Mouse (Mus musculus) limb, embryonic 11.5 days (tissue): ENCODE measurements around the gene Fancg. TPM values are rescaled to one million over a fixed set of nuclear protein-coding genes. Genes with fewer than 3 reads are reported as not detected.

Experiments used
- ATAC-seq: fragments of 200-750 bp; cut with Nextera tagmentation; 2 replicates; pipeline ENCODE4 v1.8.0; 2017; ENCODE audit warnings: low read depth; ENCODE audit not compliant: insufficient number of reproducible peaks, low FRiP score, low TSS enrichment
- DNase-seq: peaks from one replicate; pipeline ENCODE4 v3.0.0-alpha.2; 2015; ENCODE audit warnings: low spot score
- H3K27ac ChIP-seq: fragments of 300-500 bp; sonication (generic); replicated peaks from 2 replicates; pipeline ENCODE4 v1.5.1; 2014; ENCODE audit warnings: low read depth, mild to moderate bottlenecking, low read length
- H3K27me3 ChIP-seq: fragments of 300-500 bp; sonication (generic); 2 replicates; pipeline ENCODE4 v1.6.1; 2014; ENCODE audit warnings: mild to moderate bottlenecking, low read length, mixed read lengths; ENCODE audit not compliant: control insufficient read depth, insufficient read depth
- H3K36me3 ChIP-seq: fragments of 300-500 bp; sonication (generic); 2 replicates; pipeline ENCODE4 v1.6.1; 2014; ENCODE audit warnings: mild to moderate bottlenecking, low read length, moderate library complexity, mixed read lengths; ENCODE audit not compliant: control insufficient read depth, insufficient read depth
- H3K4me1 ChIP-seq: fragments of 300-500 bp; sonication (generic); 2 replicates; pipeline ENCODE4 v1.6.1; 2014; ENCODE audit warnings: low read length, mixed read lengths; ENCODE audit not compliant: control insufficient read depth, insufficient read depth
- H3K4me2 ChIP-seq: fragments of 300-500 bp; sonication (generic); 2 replicates; pipeline ENCODE4 v1.6.1; 2014; ENCODE audit warnings: low read depth, mild to moderate bottlenecking, moderate library complexity; ENCODE audit not compliant: severe bottlenecking
- H3K4me3 ChIP-seq: fragments of 300-500 bp; sonication (generic); 2 replicates; pipeline ENCODE4 v1.5.1; 2014; ENCODE audit warnings: low read depth, low read length
- H3K9ac ChIP-seq: fragments of 300-500 bp; sonication (generic); 2 replicates; pipeline ENCODE4 v1.6.1; 2014; ENCODE audit warnings: mild to moderate bottlenecking, low read length
- H3K9me3 ChIP-seq: fragments of 300-500 bp; sonication (generic); 2 replicates; pipeline ENCODE4 v1.6.1; 2016; ENCODE audit warnings: low read length; ENCODE audit not compliant: control insufficient read depth
- WGBS: fragments of 180-500 bp; shearing (Covaris S2); extraction: QIAGEN DNeasy Blood & Tissue Kit; methylation state at CpG from one replicate; pipeline ENCODE4 v1.1.7; 2014; 5-methylcytosine and 5-hydroxymethylcytosine counted together
- polyA plus RNA-seq: library from polyadenylated mRNA; unstranded; fragments of >200 nt; fragmentation: Nextera tagmentation; extraction: Ambion mirVana; gene quantifications from 2 replicates; pipeline ENCODE4 v1.2.1, GENCODE M21; 2014

The Fancg gene
- polyA plus RNA-seq, 1 experiment from 2014 or later: 19.1 TPM

- Histone ChIP-seq H3K27ac (no peak within 1 kb of the TSS), H3K4me2 (peak within 1 kb of the TSS; percentile 64), H3K9ac (0 out of 2 replicates have a peak within 1 kb of the TSS, but pooled peaks have one; percentile 40), H3K36me3 (no peaks in the 10 kb centered on the region), H3K9me3 (no peaks in the 10 kb centered on the region), H3K4me3 (peak within 1 kb of the TSS; percentile 47), H3K4me1 (peaks cover 12% of the 10 kb centered on the region; the same call in 1 of the 2 replicates), H3K27me3 (no peaks in the 10 kb centered on the region)
- WGBS: 1% methylated on average over 33 of the region's 33 CpGs
- DNase-seq: peak; percentile 100
- peak; percentile 95 for ATAC-seq
Observed at GRCm38 (mm10) chr4:43045659-43046302, 35.5 kb upstream of the Fancg start, which contains the start of gene Fam214b. Gene Fam214b (minus strand): TSS chr4:43046220.

- Histone ChIP-seq H3K4me1 (peaks cover 12% of the 10 kb centered on the region; the same call in 1 of the 2 replicates), H3K36me3 (no peaks in the 10 kb centered on the region), H3K27ac (no peak overlapping the region), H3K27me3 (no peaks in the 10 kb centered on the region), H3K4me2 (peak overlapping the region; percentile 64), H3K9me3 (no peaks in the 10 kb centered on the region), H3K4me3 (peak overlapping the region; percentile 47), H3K9ac (0 out of 2 replicates have a peak overlapping the region, but pooled peaks have one; percentile 17)
- ATAC-seq (peak; percentile 15; the same call in 1 of the 2 replicates), DNase-seq (no peak)
- WGBS: 8% methylated on average over 13 of the region's 13 CpGs
Observed at GRCm38 (mm10) chr4:43045285-43045658, 35.0 kb upstream of the Fancg start.

- no peak for DNase-seq
- Histone ChIP-seq H3K27me3 (no peaks in the 10 kb centered on the region), H3K9ac (0 out of 2 replicates have a peak overlapping the region, but pooled peaks have one; percentile 17), H3K4me3 (peak overlapping the region; percentile 47; the same call in 1 of the 2 replicates), H3K9me3 (no peaks in the 10 kb centered on the region), H3K36me3 (no peaks in the 10 kb centered on the region), H3K4me2 (peak overlapping the region; percentile 64), H3K27ac (no peak overlapping the region), H3K4me1 (peaks cover 13% of the 10 kb centered on the region)
- ATAC-seq: no peak
- WGBS: 40% methylated on average over 4 of the region's 4 CpGs
Observed at GRCm38 (mm10) chr4:43044673-43045072, 34.4 kb upstream of the Fancg start.

- H3K9ac ChIP-seq: no peak overlapping the region
- DNase-seq: peak; percentile 50
Observed at GRCm38 (mm10) chr4:43043644-43044357, 33.5 kb upstream of the Fancg start.

GRCm38 (mm10) chr4:43040881-43041547 lies 30.7 kb upstream of the Fancg start:
- Histone ChIP-seq H3K4me2 (no peak overlapping the region), H3K27ac (no peak overlapping the region)
- DNase-seq: no peak

More at GRCm38 (mm10) chr4:43043644-43044357, 33.5 kb upstream of the Fancg start:
- Histone ChIP-seq H3K4me1 (peaks cover 20% of the 10 kb centered on the region), H3K4me2 (no peak overlapping the region; the same call in 1 of the 2 replicates), H3K27ac (peak overlapping the region; percentile 36; the same call in 1 of the 2 replicates), H3K9me3 (no peaks in the 10 kb centered on the region), H3K4me3 (no peak overlapping the region), H3K27me3 (no peaks in the 10 kb centered on the region), H3K36me3 (no peaks in the 10 kb centered on the region)
- ATAC-seq: no peak
- WGBS: 23% methylated on average over 7 of the region's 7 CpGs

GRCm38 (mm10) chr4:43040114-43040572 lies 29.8 kb upstream of the Fancg start:
- H3K27me3 ChIP-seq: no peaks in the 10 kb centered on the region
- H3K27ac ChIP-seq: 0 out of 2 replicates have a peak overlapping the region, but pooled peaks have one; percentile 1
- H3K36me3 ChIP-seq: no peaks in the 10 kb centered on the region
- H3K4me3 ChIP-seq: peak overlapping the region; percentile 50
- DNase-seq (peak; percentile 94), ATAC-seq (peak; percentile 97)
- peaks cover 19% of the 10 kb centered on the region for H3K4me1 ChIP-seq
- WGBS: 0% methylated on average over 25 of the region's 25 CpGs
- peak overlapping the region; percentile 89 for H3K4me2 ChIP-seq
- H3K9ac ChIP-seq: peak overlapping the region; percentile 64
- no peaks in the 10 kb centered on the region for H3K9me3 ChIP-seq

More at GRCm38 (mm10) chr4:43040881-43041547, 30.7 kb upstream of the Fancg start:
- H3K9me3 ChIP-seq: no peaks in the 10 kb centered on the region
- WGBS: 67% methylated on average over 9 of the region's 9 CpGs
- no peaks in the 10 kb centered on the region for H3K36me3 ChIP-seq
- H3K9ac ChIP-seq: no peak overlapping the region
- no peaks in the 10 kb centered on the region for H3K27me3 ChIP-seq
- no peak for ATAC-seq
- no peak overlapping the region for H3K4me3 ChIP-seq
- peaks cover 20% of the 10 kb centered on the region for H3K4me1 ChIP-seq

GRCm38 (mm10) chr4:43039609-43040008 lies 29.3 kb upstream of the Fancg start:
- DNase-seq (no peak), ATAC-seq (no peak; the same call in 1 of the 2 replicates)
- 3% methylated on average over 11 of the region's 11 CpGs for WGBS
- Histone ChIP-seq H3K4me2 (peak overlapping the region; percentile 89), H3K9ac (peak overlapping the region; percentile 64), H3K27me3 (no peaks in the 10 kb centered on the region), H3K4me1 (peaks cover 15% of the 10 kb centered on the region), H3K9me3 (no peaks in the 10 kb centered on the region), H3K36me3 (no peaks in the 10 kb centered on the region), H3K4me3 (peak overlapping the region; percentile 50), H3K27ac (0 out of 2 replicates have a peak overlapping the region, but pooled peaks have one; percentile 1)
